Mouse (Mus musculus) liver, postnatal 0 days (tissue): ENCODE results near the gene Smarcb1.

Experiments used
- CTCF ChIP-seq: sonication (generic); IDR thresholded peaks from 2 replicates; pipeline ENCODE4 v1.5.1; 2016; ENCODE audit warnings: antibody characterized with exemption, low read depth
- EP300 ChIP-seq: IDR thresholded peaks from 2 replicates; pipeline ENCODE4 v1.6.1; 2016; ENCODE audit warnings: antibody characterized with exemption, low read depth, mild to moderate bottlenecking

- TF ChIP-seq EP300 (no peak), CTCF (peak; percentile 19; the same call in 1 of the 2 replicates)
These were observed 15.7 kb upstream of the Smarcb1 start for GRCm38 (mm10) chr10:75936909-75937667.
